In genomic region chr2:20494666-20495065, GRCm38 (mm10) we compare ENCODE assay signal across 8 mouse cellular contexts.
DNase-seq lines count a peak whose midpoint lies in the region; ATAC-seq and TF ChIP-seq lines count a peak whose summit lies in the region.

No protein-coding gene starts in this region.

- H3K4me2 ChIP-seq in forebrain, embryonic 13.5 days = no peak overlapping the region
- H3K4me2 ChIP-seq in liver, embryonic 14.5 days (ENCODE audit: low read depth) = no peak overlapping the region

- H3K9ac ChIP-seq in forebrain, embryonic 13.5 days = no peak overlapping the region
- no peak overlapping the region for H3K9ac ChIP-seq in liver, embryonic 14.5 days (replicated peaks)

- ATAC-seq in forebrain, embryonic 13.5 days = peak; percentile 71
- no peak for ATAC-seq in liver, embryonic 14.5 days (ENCODE audit: insufficient read depth)
- no peak for ATAC-seq in erythroid progenitor cell, adult 5-6 weeks (replicated peaks; ENCODE audit: low FRiP score, poor library complexity, severe bottlenecking)

- no peaks in the 10 kb centered on the region for H3K36me3 ChIP-seq in spleen, adult 2 months (ENCODE audit: control insufficient read depth, insufficient read depth, low read length)
- H3K36me3 ChIP-seq in forebrain, embryonic 13.5 days (ENCODE audit: poor library complexity, severe bottlenecking) = no peaks in the 10 kb centered on the region
- H3K36me3 ChIP-seq in liver, embryonic 14.5 days (replicated peaks; ENCODE audit: control insufficient read depth, insufficient read depth, low read depth) = no peaks in the 10 kb centered on the region

- no peak for TF ChIP-seq POLR2A in spleen, adult 2 months (IDR thresholded peaks at IDR 0.05; ENCODE audit: low read depth, low read length)

- peak; percentile 33; the same call in 1 of the 2 replicates for TF ChIP-seq CTCF in spleen, adult 2 months (IDR thresholded peaks at IDR 0.05; ENCODE audit: extremely low read depth, insufficient read depth, insufficient read length, insufficient replicate concordance)
- peak; percentile 80 for TF ChIP-seq CTCF in liver, embryonic 14.5 days (IDR thresholded peaks at IDR 0.05; ENCODE audit: low read depth)

- TF ChIP-seq EP300 in liver, embryonic 14.5 days (IDR thresholded peaks at IDR 0.05; ENCODE audit: low read depth) = no peak

- no peak overlapping the region for H3K4me3 ChIP-seq in spleen, adult 2 months (ENCODE audit: extremely low read depth, insufficient read depth, insufficient read length)
- no peak overlapping the region for H3K4me3 ChIP-seq in brown adipose tissue, adult 24 weeks (ENCODE audit: insufficient read depth, low read depth, low read length)
- no peak overlapping the region for H3K4me3 ChIP-seq in forebrain, embryonic 13.5 days
- H3K4me3 ChIP-seq in liver, embryonic 14.5 days (ENCODE audit: insufficient read depth in 1 of 2, low read depth in 2 of 2, low read length in 2 of 2) = no peak overlapping the region

- no peaks in the 10 kb centered on the region for H3K27me3 ChIP-seq in spleen, adult 2 months (ENCODE audit: control insufficient read depth, insufficient read depth, low read length)
- H3K27me3 ChIP-seq in forebrain, embryonic 13.5 days = no peaks in the 10 kb centered on the region
- H3K27me3 ChIP-seq in liver, embryonic 14.5 days (ENCODE audit: control insufficient read depth, insufficient read depth, low read length) = no peaks in the 10 kb centered on the region

- DNase-seq in spleen, adult 2 months (ENCODE audit: low read depth in 1 of 2, low spot score in 2 of 2) = no peak
- no peak for DNase-seq in spleen, postnatal 14 days (ENCODE audit: low spot score in 2 of 2)
- DNase-seq in kidney, adult 8-10 months = peak; percentile 52 to 75
- DNase-seq in liver, embryonic 14.5 days (ENCODE audit: low read depth in 3 of 3, low spot score in 3 of 3) = peak in 2 of 3 experiments; percentile 6 to 13
- peak; percentile 20 for DNase-seq in retina, adult 2 months (ENCODE audit: low read depth, low spot score)

- H3K27ac ChIP-seq in spleen, adult 2 months (ENCODE audit: insufficient read depth, low read length) = no peak overlapping the region
- H3K27ac ChIP-seq in brown adipose tissue, adult 24 weeks (replicated peaks; ENCODE audit: low read depth, low read length) = peak overlapping the region; percentile 54; the same call in 1 of the 2 replicates
- no peak overlapping the region for H3K27ac ChIP-seq in forebrain, embryonic 13.5 days
- H3K27ac ChIP-seq in liver, embryonic 14.5 days = no peak overlapping the region

- WGBS in spleen, adult 2 months = 12% methylated on average over 3 of the region's 3 CpGs
- WGBS in forebrain, embryonic 13.5 days = 18% methylated on average over 3 of the region's 3 CpGs
- 10% methylated on average over 3 of the region's 3 CpGs for WGBS in liver, embryonic 14.5 days (ENCODE audit: insufficient replicate concordance)

- H3K4me1 ChIP-seq in spleen, adult 2 months (ENCODE audit: control insufficient read depth, insufficient read depth, insufficient read length) = no peaks in the 10 kb centered on the region
- H3K4me1 ChIP-seq in brown adipose tissue, adult 24 weeks (ENCODE audit: control insufficient read depth, insufficient read depth, insufficient read length, low read length) = peaks cover 6% of the 10 kb centered on the region; the same call in 1 of the 2 replicates
- H3K4me1 ChIP-seq in forebrain, embryonic 13.5 days = no peaks in the 10 kb centered on the region
- H3K4me1 ChIP-seq in liver, embryonic 14.5 days (replicated peaks; ENCODE audit: control insufficient read depth in 2 of 2, insufficient read depth in 2 of 2, low read length in 1 of 2) = no peaks in the 10 kb centered on the region

- peaks cover 3% of the 10 kb centered on the region; the same call in 1 of the 2 replicates for H3K9me3 ChIP-seq in forebrain, embryonic 13.5 days (replicated peaks)
- H3K9me3 ChIP-seq in liver, embryonic 14.5 days (ENCODE audit: control insufficient read depth, low read length) = no peaks in the 10 kb centered on the region

Comparison
In these comparisons a context has a peak if more than half of its experiments do, and no peak if none do; other contexts are left out.
1. DNase-seq: peak in kidney, adult 8-10 months (2 of 2), liver, embryonic 14.5 days (2 of 3) and retina, adult 2 months (single experiment); none in spleen, adult 2 months (0 of 2) and spleen, postnatal 14 days (0 of 2).